Mouse (Mus musculus) limb, embryonic 14.5 days (tissue): ENCODE measurements around the gene Ccdc88a. TPM values are rescaled to one million over a fixed set of nuclear protein-coding genes. Genes with fewer than 3 reads are reported as not detected.

ENCODE experiments used
- ATAC-seq: fragments of 200-750 bp; cut with Nextera tagmentation; 2 replicates; pipeline ENCODE4 v1.8.0; 2017; ENCODE audit warnings: low read depth, moderate number of reproducible peaks, moderate TSS enrichment; ENCODE audit not compliant: low FRiP score
- DNase-seq: peaks from one replicate; pipeline ENCODE4 v3.0.0-alpha.2; 2015; ENCODE audit warnings: low spot score
- H3K27ac ChIP-seq: fragments of 300-500 bp; sonication (generic); replicated peaks from 2 replicates; pipeline ENCODE4 v1.5.1; 2014; ENCODE audit warnings: low read depth, mild to moderate bottlenecking, low read length, moderate library complexity, mixed read lengths
- H3K27me3 ChIP-seq: fragments of 300-500 bp; sonication (generic); 2 replicates; pipeline ENCODE4 v1.6.1; 2014; ENCODE audit warnings: low read length, mixed read lengths; ENCODE audit not compliant: control insufficient read depth, insufficient read depth
- H3K36me3 ChIP-seq: fragments of 300-500 bp; sonication (generic); 2 replicates; pipeline ENCODE4 v1.6.1; 2014; ENCODE audit warnings: mild to moderate bottlenecking, low read length, moderate library complexity, mixed read lengths; ENCODE audit not compliant: control insufficient read depth, insufficient read depth
- H3K4me1 ChIP-seq: fragments of 300-500 bp; sonication (generic); 2 replicates; pipeline ENCODE4 v1.6.1; 2014; ENCODE audit warnings: antibody characterized with exemption, low read length, mixed read lengths; ENCODE audit not compliant: control insufficient read depth, insufficient read depth
- H3K4me2 ChIP-seq: fragments of 300-500 bp; sonication (generic); replicated peaks from 2 replicates; pipeline ENCODE4 v1.6.1; 2014; ENCODE audit warnings: low read depth, mild to moderate bottlenecking, low read length, moderate library complexity; ENCODE audit not compliant: severe bottlenecking
- H3K4me3 ChIP-seq: fragments of 300-500 bp; sonication (generic); replicated peaks from 2 replicates; pipeline ENCODE4 v1.5.1; 2014; ENCODE audit warnings: low read length
- H3K9ac ChIP-seq: fragments of 300-500 bp; sonication (generic); 2 replicates; pipeline ENCODE4 v1.6.1; 2014; ENCODE audit warnings: mild to moderate bottlenecking, low read depth, low read length, moderate library complexity; ENCODE audit not compliant: severe bottlenecking
- H3K9me3 ChIP-seq: fragments of 300-500 bp; sonication (generic); 2 replicates; pipeline ENCODE4 v1.6.1; 2016; ENCODE audit warnings: low read length; ENCODE audit not compliant: control insufficient read depth
- POLR2A ChIP-seq: fragments of 200-500 bp; IDR thresholded peaks from 2 replicates; pipeline ENCODE4 v1.8.0; 2012; ENCODE audit warnings: inconsistent platforms, mild to moderate bottlenecking, moderate library complexity, borderline replicate concordance; ENCODE audit not compliant: insufficient read depth, insufficient read length; ENCODE audit errors: extremely low read depth
- WGBS: fragments of 180-500 bp; shearing (Covaris S2); extraction: QIAGEN DNeasy Blood & Tissue Kit; methylation state at CpG from one replicate; pipeline ENCODE4 v1.1.7; 2014; 5-methylcytosine and 5-hydroxymethylcytosine counted together
- polyA plus RNA-seq, 2 experiments: library from polyadenylated mRNA; depleted of rRNA in 1 of 2; stranded (reverse) in 1 of 2; unstranded in 1 of 2; fragments of >200 nt; fragmentation: Nextera tagmentation in 1 of 2; extraction: Ambion mirVana in 1 of 2; gene quantifications; 2 replicates each; pipeline versions ENCODE4 v1.2.1 to v1.2.3; 2012 to 2014

Gene Ccdc88a
- polyA plus RNA-seq, 2 experiments, result 16.1 to 31.8 TPM

DNA sequence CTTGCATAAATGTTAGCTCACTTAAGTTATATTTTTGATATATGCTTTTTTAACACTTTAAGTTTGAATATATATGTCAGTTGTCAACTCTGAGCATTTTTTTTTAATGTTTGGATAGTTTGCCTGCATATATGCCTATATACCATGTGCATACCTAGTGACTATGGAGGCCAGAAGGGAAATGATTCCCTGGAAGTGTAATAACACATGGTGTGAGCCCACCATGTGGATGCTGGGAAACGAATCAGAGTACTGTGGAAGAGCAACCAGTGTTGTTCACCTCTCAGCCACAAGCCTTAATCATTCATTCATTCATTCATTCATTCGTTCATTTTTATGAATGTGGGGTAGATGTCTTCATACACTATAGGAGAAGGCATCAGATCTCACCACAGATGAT is 26.9 kb downstream of the Ccdc88a start:
- no peaks in the 10 kb centered on the region for H3K4me1 ChIP-seq
- ATAC-seq (no peak), DNase-seq (no peak)
- H3K4me3 ChIP-seq, result no peak overlapping the region
- H3K9ac ChIP-seq, result no peak overlapping the region
- no peak overlapping the region for H3K27ac ChIP-seq
- H3K4me2 ChIP-seq, result no peak overlapping the region
- peaks cover 14% of the 10 kb centered on the region for H3K36me3 ChIP-seq
- no peaks in the 10 kb centered on the region for H3K27me3 ChIP-seq
- no peaks in the 10 kb centered on the region for H3K9me3 ChIP-seq
- TF ChIP-seq POLR2A, result no peak
- 80% methylated on average over 2 of the region's 2 CpGs for whole genome bisulfite sequencing

DNA sequence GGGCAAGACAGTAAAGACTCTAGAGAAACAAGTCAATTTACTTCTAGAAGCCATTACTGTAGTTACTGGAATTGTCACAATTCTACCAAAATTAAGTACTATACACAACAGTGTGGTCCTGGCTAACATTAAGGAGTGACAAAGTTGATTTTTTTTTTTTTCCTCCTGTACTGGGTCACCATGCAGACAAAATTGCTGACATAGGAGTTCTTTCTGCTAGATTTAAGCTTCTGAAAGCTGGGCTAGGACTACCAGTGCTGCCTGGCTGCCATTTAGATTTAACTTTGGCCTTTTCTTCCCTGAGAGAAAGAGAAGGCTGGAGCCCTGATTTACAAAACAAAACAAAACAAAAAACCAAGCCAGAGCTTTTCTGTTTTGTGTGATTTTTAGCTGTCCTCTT is 32.8 kb downstream of the Ccdc88a start:
- H3K27me3 ChIP-seq, result no peaks in the 10 kb centered on the region
- no peak for ATAC-seq
- H3K4me1 ChIP-seq, result no peaks in the 10 kb centered on the region
- no peak overlapping the region for H3K4me2 ChIP-seq
- no peak for TF ChIP-seq POLR2A
- no peak overlapping the region for H3K9ac ChIP-seq
- H3K4me3 ChIP-seq, result no peak overlapping the region
- peaks cover 6% of the 10 kb centered on the region; the same call in 1 of the 2 replicates for H3K36me3 ChIP-seq
- DNase-seq, result no peak
- H3K27ac ChIP-seq, result no peak overlapping the region
- no peaks in the 10 kb centered on the region for H3K9me3 ChIP-seq

- no peaks in the 10 kb centered on the region for H3K27me3 ChIP-seq
- no peaks in the 10 kb centered on the region for H3K9me3 ChIP-seq
- H3K4me1 ChIP-seq, result no peaks in the 10 kb centered on the region
- no peak overlapping the region for H3K4me2 ChIP-seq
- ATAC-seq, result no peak
- H3K4me3 ChIP-seq, result no peak overlapping the region
- DNase-seq, result no peak
- TF ChIP-seq POLR2A, result no peak
- H3K27ac ChIP-seq, result no peak overlapping the region
- H3K36me3 ChIP-seq, result peaks cover 4% of the 10 kb centered on the region; the same call in 1 of the 2 replicates
- H3K9ac ChIP-seq, result no peak overlapping the region
- 92% methylated on average over 3 of the region's 3 CpGs for WGBS
Observed at GRCm38 (mm10) chr11:29423496-29423895, 50.0 kb downstream of the Ccdc88a start.

DNA sequence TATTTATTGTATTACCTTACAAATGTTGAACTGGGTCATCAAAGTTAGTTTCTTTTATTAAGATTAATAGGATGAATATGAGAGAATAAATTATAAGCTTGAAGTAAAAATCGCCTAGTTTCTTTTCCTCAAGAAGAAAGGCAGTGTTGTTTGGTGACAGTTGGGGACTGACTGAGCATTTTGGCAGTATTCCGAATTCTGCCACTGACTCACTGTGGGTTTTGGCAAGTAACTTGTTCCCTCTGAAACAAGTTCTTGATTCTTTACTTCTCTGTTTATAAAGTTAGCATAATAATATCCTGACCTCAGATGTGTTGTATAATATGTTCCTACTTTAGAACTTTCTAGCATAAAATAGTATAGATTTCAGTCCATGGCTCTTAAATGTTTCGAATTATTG is 55.3 kb downstream of the Ccdc88a start:
- Histone ChIP-seq H3K4me3 (no peak overlapping the region), H3K9ac (no peak overlapping the region), H3K27me3 (no peaks in the 10 kb centered on the region), H3K36me3 (peaks cover 26% of the 10 kb centered on the region), H3K27ac (no peak overlapping the region), H3K9me3 (no peaks in the 10 kb centered on the region), H3K4me1 (no peaks in the 10 kb centered on the region), H3K4me2 (no peak overlapping the region)
- DNase-seq, result no peak
- no peak for TF ChIP-seq POLR2A
- WGBS, result 79% methylated on average over 3 of the region's 3 CpGs
- no peak for ATAC-seq

DNA sequence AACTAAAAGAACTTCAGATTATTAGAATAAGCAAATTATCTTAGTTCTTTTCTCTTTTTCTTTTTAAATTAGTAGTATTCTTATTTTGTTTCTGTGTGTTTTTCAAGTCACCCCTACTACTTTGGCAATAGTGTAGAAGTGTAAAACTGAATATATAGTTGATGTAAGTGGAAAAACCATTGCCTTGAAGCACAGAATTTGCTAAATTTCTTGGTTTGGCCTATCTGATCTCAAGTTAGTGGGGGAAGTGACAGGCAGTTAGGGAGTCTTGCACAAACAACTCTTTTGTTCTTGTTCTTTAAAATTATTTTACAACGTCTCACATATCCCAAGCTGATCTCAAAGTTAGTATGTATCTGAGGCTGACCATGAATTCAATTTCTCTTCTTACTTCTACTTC is 57.6 kb downstream of the Ccdc88a start:
- H3K4me1 ChIP-seq, result no peaks in the 10 kb centered on the region
- no peaks in the 10 kb centered on the region for H3K9me3 ChIP-seq
- H3K27ac ChIP-seq, result no peak overlapping the region
- H3K9ac ChIP-seq, result no peak overlapping the region
- peaks cover 23% of the 10 kb centered on the region for H3K36me3 ChIP-seq
- WGBS, result 95% methylated on average over 1 of the region's 1 CpGs
- ATAC-seq, result no peak
- DNase-seq, result no peak
- no peak overlapping the region for H3K4me3 ChIP-seq
- TF ChIP-seq POLR2A, result no peak
- H3K4me2 ChIP-seq, result no peak overlapping the region
- H3K27me3 ChIP-seq, result no peaks in the 10 kb centered on the region

DNA sequence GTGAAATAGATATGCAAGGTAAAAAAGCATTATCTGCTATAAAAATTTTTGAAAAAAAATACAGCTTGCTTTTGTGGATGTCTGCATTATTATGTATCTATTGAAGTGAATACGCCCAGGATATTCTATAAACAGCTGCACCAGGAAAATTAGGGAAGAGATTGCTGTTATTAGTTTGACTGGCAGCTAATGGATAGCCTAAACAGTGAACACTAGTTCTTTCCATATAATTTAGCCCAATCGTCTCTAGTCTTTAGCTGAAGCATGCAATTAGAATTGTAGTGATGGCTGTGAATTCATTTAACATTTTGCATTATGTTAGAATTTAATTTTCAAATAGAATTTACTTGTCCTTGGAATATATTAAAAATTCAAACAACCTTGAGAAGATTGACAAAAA is 75.3 kb downstream of the Ccdc88a start:
- Histone ChIP-seq H3K4me2 (no peak overlapping the region), H3K27me3 (no peaks in the 10 kb centered on the region), H3K27ac (no peak overlapping the region), H3K4me1 (no peaks in the 10 kb centered on the region), H3K9ac (no peak overlapping the region), H3K4me3 (no peak overlapping the region), H3K36me3 (peaks cover 17% of the 10 kb centered on the region), H3K9me3 (no peaks in the 10 kb centered on the region)
- 83% methylated on average over 2 of the region's 2 CpGs for WGBS
- DNase-seq, result no peak
- ATAC-seq, result no peak
- TF ChIP-seq POLR2A, result no peak
